Mouse (Mus musculus): ENCODE data around the gene Zc3h12c. TPM values are rescaled to one million over a fixed set of nuclear protein-coding genes. Genes with fewer than 3 reads are reported as not detected.
"Not testable (repeated sequence)": the region's sequence is repeated elsewhere in the genome, so short reads cannot be mapped to it uniquely, and the experiment has no call there.

Gene Zc3h12c
- polyA plus RNA-seq, 1 experiment = 0.22 TPM

- Histone ChIP-seq H3K27me3 (replicated peaks) (peaks cover 20% of the 10 kb centered on the region), H3K4me1 (peaks cover 43% of the 10 kb centered on the region), H3K36me3 (replicated peaks; ENCODE audit: low read length) (peaks cover 31% of the 10 kb centered on the region), H3K9me3 (no peaks in the 10 kb centered on the region), H3K4me3 (replicated peaks) (no peak overlapping the region)
- TF ChIP-seq GATA1 (IDR thresholded peaks at IDR 0.05; ENCODE audit: borderline replicate concordance, low read length) (no peak), FLI1 (IDR thresholded peaks at IDR 0.05; ENCODE audit: low read length) (no peak)
Observed at GRCm38 (mm10) chr9:52094016-52094415, 74.4 kb downstream of the Zc3h12c start.

GRCm38 (mm10) chr9:52093108-52093507 lies 75.3 kb downstream of the Zc3h12c start:
- H3K4me1 ChIP-seq = peaks cover 36% of the 10 kb centered on the region
- peaks cover 40% of the 10 kb centered on the region for H3K36me3 ChIP-seq (replicated peaks; ENCODE audit: low read length)
- no peak; the same call in 2 of the 3 replicates for TF ChIP-seq GATA1 (IDR thresholded peaks at IDR 0.05; ENCODE audit: borderline replicate concordance, low read length)
- no peak for TF ChIP-seq FLI1 (IDR thresholded peaks at IDR 0.05; ENCODE audit: low read length)

GRCm38 (mm10) chr9:52092311-52092710 lies 76.1 kb downstream of the Zc3h12c start:
- TF ChIP-seq GATA1 (IDR thresholded peaks at IDR 0.05; ENCODE audit: borderline replicate concordance, low read length) (no peak), FLI1 (IDR thresholded peaks at IDR 0.05; ENCODE audit: low read length) (no peak)
- H3K36me3 ChIP-seq (replicated peaks; ENCODE audit: low read length) = peaks cover 48% of the 10 kb centered on the region

More at GRCm38 (mm10) chr9:52093108-52093507, 75.3 kb downstream of the Zc3h12c start:
- Histone ChIP-seq H3K9me3 (no peaks in the 10 kb centered on the region), H3K4me3 (replicated peaks) (peak overlapping the region; percentile 52), H3K27me3 (replicated peaks) (peaks cover 20% of the 10 kb centered on the region)

GRCm38 (mm10) chr9:52091752-52092151 lies 76.6 kb downstream of the Zc3h12c start:
- H3K36me3 ChIP-seq (replicated peaks; ENCODE audit: low read length) = peaks cover 54% of the 10 kb centered on the region

More at GRCm38 (mm10) chr9:52092311-52092710, 76.1 kb downstream of the Zc3h12c start:
- Histone ChIP-seq H3K27me3 (replicated peaks) (peaks cover 16% of the 10 kb centered on the region), H3K4me1 (peaks cover 32% of the 10 kb centered on the region), H3K4me3 (replicated peaks) (no peak overlapping the region), H3K9me3 (no peaks in the 10 kb centered on the region)

GRCm38 (mm10) chr9:52082414-52082813 lies 86.0 kb downstream of the Zc3h12c start:
- no peak for TF ChIP-seq GATA1 (IDR thresholded peaks at IDR 0.05; ENCODE audit: borderline replicate concordance, low read length)
- no peak for TF ChIP-seq FLI1 (IDR thresholded peaks at IDR 0.05; ENCODE audit: low read length)
- H3K9me3 ChIP-seq = no peaks in the 10 kb centered on the region
- H3K36me3 ChIP-seq (replicated peaks; ENCODE audit: low read length) = peaks cover 82% of the 10 kb centered on the region
- H3K4me3 ChIP-seq (replicated peaks) = no peak overlapping the region
- H3K27me3 ChIP-seq (replicated peaks) = no peaks in the 10 kb centered on the region
- peaks cover 6% of the 10 kb centered on the region; the same call in 1 of the 2 replicates for H3K4me1 ChIP-seq

More at GRCm38 (mm10) chr9:52091752-52092151, 76.6 kb downstream of the Zc3h12c start:
- peaks cover 13% of the 10 kb centered on the region for H3K27me3 ChIP-seq (replicated peaks)
- H3K9me3 ChIP-seq = no peaks in the 10 kb centered on the region
- no peak overlapping the region for H3K4me3 ChIP-seq (replicated peaks)
- TF ChIP-seq GATA1 (IDR thresholded peaks at IDR 0.05; ENCODE audit: borderline replicate concordance, low read length) = no peak
- TF ChIP-seq FLI1 (IDR thresholded peaks at IDR 0.05; ENCODE audit: low read length) = no peak
- peaks cover 31% of the 10 kb centered on the region for H3K4me1 ChIP-seq

- Histone ChIP-seq H3K4me1 (peaks cover 6% of the 10 kb centered on the region; the same call in 1 of the 2 replicates), H3K4me3 (replicated peaks) (no peak overlapping the region), H3K9me3 (no peaks in the 10 kb centered on the region), H3K36me3 (replicated peaks; ENCODE audit: low read length) (peaks cover 82% of the 10 kb centered on the region), H3K27me3 (replicated peaks) (no peaks in the 10 kb centered on the region)
- no peak for TF ChIP-seq FLI1 (IDR thresholded peaks at IDR 0.05; ENCODE audit: low read length)
- no peak for TF ChIP-seq GATA1 (IDR thresholded peaks at IDR 0.05; ENCODE audit: borderline replicate concordance, low read length)
Observed at GRCm38 (mm10) chr9:52081979-52082378, 86.4 kb downstream of the Zc3h12c start.

- Histone ChIP-seq H3K4me1 (peaks cover 6% of the 10 kb centered on the region; the same call in 1 of the 2 replicates), H3K9me3 (no peaks in the 10 kb centered on the region), H3K4me3 (replicated peaks) (no peak overlapping the region), H3K27me3 (replicated peaks) (no peaks in the 10 kb centered on the region), H3K36me3 (replicated peaks; ENCODE audit: low read length) (peaks cover 85% of the 10 kb centered on the region)
- TF ChIP-seq FLI1 (IDR thresholded peaks at IDR 0.05; ENCODE audit: low read length) (no peak), GATA1 (IDR thresholded peaks at IDR 0.05; ENCODE audit: borderline replicate concordance, low read length) (no peak)
Observed at GRCm38 (mm10) chr9:52077692-52078091, 90.7 kb downstream of the Zc3h12c start.

GRCm38 (mm10) chr9:52076089-52076488 lies 92.3 kb downstream of the Zc3h12c start:
- peaks cover 6% of the 10 kb centered on the region; the same call in 1 of the 2 replicates for H3K4me1 ChIP-seq
- H3K4me3 ChIP-seq (replicated peaks) = no peak overlapping the region
- TF ChIP-seq FLI1 (IDR thresholded peaks at IDR 0.05; ENCODE audit: low read length) (no peak), GATA1 (IDR thresholded peaks at IDR 0.05; ENCODE audit: borderline replicate concordance, low read length) (no peak)
- H3K27me3 ChIP-seq (replicated peaks) = no peaks in the 10 kb centered on the region
- peaks cover 81% of the 10 kb centered on the region for H3K36me3 ChIP-seq (replicated peaks; ENCODE audit: low read length)
- no peaks in the 10 kb centered on the region for H3K9me3 ChIP-seq

- Histone ChIP-seq H3K36me3 (replicated peaks; ENCODE audit: low read length) (peaks cover 87% of the 10 kb centered on the region), H3K4me3 (replicated peaks) (no peak overlapping the region), H3K4me1 (no peaks in the 10 kb centered on the region), H3K9me3 (no peaks in the 10 kb centered on the region), H3K27me3 (replicated peaks) (no peaks in the 10 kb centered on the region)
- no peak for TF ChIP-seq FLI1 (IDR thresholded peaks at IDR 0.05; ENCODE audit: low read length)
- no peak for TF ChIP-seq GATA1 (IDR thresholded peaks at IDR 0.05; ENCODE audit: borderline replicate concordance, low read length)
Observed at GRCm38 (mm10) chr9:52072202-52072601, 96.2 kb downstream of the Zc3h12c start.

- H3K4me1 ChIP-seq; H3K4me3 ChIP-seq (replicated peaks); H3K9me3 ChIP-seq; H3K27me3 ChIP-seq (replicated peaks): not testable (repeated sequence)
- H3K36me3 ChIP-seq (replicated peaks; ENCODE audit: low read length) = peaks cover 87% of the 10 kb centered on the region
Observed at GRCm38 (mm10) chr9:52071352-52071751, 97.0 kb downstream of the Zc3h12c start.

GRCm38 (mm10) chr9:52070052-52070451 lies 98.3 kb downstream of the Zc3h12c start:
- no peak overlapping the region for H3K4me3 ChIP-seq (replicated peaks)
- H3K9me3 ChIP-seq = no peaks in the 10 kb centered on the region
- no peaks in the 10 kb centered on the region for H3K4me1 ChIP-seq
- TF ChIP-seq GATA1 (IDR thresholded peaks at IDR 0.05; ENCODE audit: borderline replicate concordance, low read length) = no peak
- TF ChIP-seq FLI1 (IDR thresholded peaks at IDR 0.05; ENCODE audit: low read length) = no peak
- H3K27me3 ChIP-seq (replicated peaks) = no peaks in the 10 kb centered on the region
- peaks cover 88% of the 10 kb centered on the region for H3K36me3 ChIP-seq (replicated peaks; ENCODE audit: low read length)

Other genes with a start within 250 kb of the Zc3h12c start
- gene Fdx1, start 205.0 kb downstream of the Zc3h12c start, polyA plus RNA-seq (2012; ENCODE audit: insufficient read depth, low replicate concordance) = 30.7 and 31.6 TPM in 2 replicates
- gene Rdx, start 121.4 kb downstream of the Zc3h12c start, polyA plus RNA-seq (2012; ENCODE audit: insufficient read depth, low replicate concordance) = 3.5 and 13.4 TPM in 2 replicates

Measured in megakaryocyte, embryonic 14.5 days (primary cell).